Mouse (Mus musculus) embryonic stem cell, embryonic (primary cell): ENCODE data around the gene Krt78.

ENCODE experiments used
- CTCF ChIA-PET, 4 experiments: fragments of 300-600 bp in 2 of 4; fragments of 350-600 bp in 2 of 4; sonication (Branson Sonifier 250); formaldehyde crosslinking; loops; one replicate each; lab custom pipeline; 2022; ENCODE audit warnings: inconsistent platforms in 2 of 4; lab: Charles Lee
- POLR2A ChIA-PET, 4 experiments: fragments of 300-600 bp in 2 of 4; fragments of 350-600 bp in 2 of 4; sonication (Branson Sonifier 250); formaldehyde crosslinking; loops; one replicate each; lab custom pipeline; 2022; ENCODE audit warnings: antibody characterized with exemption in 4 of 4, inconsistent platforms in 1 of 4; lab: Charles Lee

Gene Krt78

GRCm38 (mm10) chr15:101929087-101929486, 25.0 kb downstream of the Krt78 start:
- CTCF ChIA-PET, result interaction anchor here in 1 of 4 experiments (1.2 kb wide), 1 partner anchor 55 kb away, joined by 3 read pairs; no protein-coding TSS in a partner anchor
- POLR2A ChIA-PET, result interaction anchor here in 1 of 4 experiments (0.6 kb wide), 1 partner anchor 51 kb away, joined by 5 read pairs; no protein-coding TSS in a partner anchor

GRCm38 (mm10) chr15:101927340-101928080, 26.6 kb downstream of the Krt78 start:
- POLR2A ChIA-PET, result no interaction called here
- CTCF ChIA-PET, result interaction anchor here in 1 of 4 experiments (0.6 kb wide), 1 partner anchor 1244 kb away, joined by 3 read pairs; no protein-coding TSS in a partner anchor

GRCm38 (mm10) chr15:101925041-101925440, 29.0 kb downstream of the Krt78 start:
- ChIA-PET CTCF (interaction anchor here in 1 of 4 experiments (1.1 kb wide), 1 partner anchor 49 kb away, joined by 3 read pairs; no protein-coding TSS in a partner anchor), POLR2A (no interaction called here)

- CTCF ChIA-PET, result interaction anchor here in 1 of 4 experiments (0.5 to 1.1 kb wide), 2 partner anchors 46 to 49 kb away, joined by 3 read pairs; no protein-coding TSS in a partner anchor
- POLR2A ChIA-PET, result interaction anchor here in 1 of 4 experiments (0.5 kb wide), 1 partner anchor 427 kb away, joined by 3 read pairs; no protein-coding TSS in a partner anchor
Observed at GRCm38 (mm10) chr15:101924635-101925034, 29.5 kb downstream of the Krt78 start, which contains the start of gene Krt4. TSS of gene Krt4 (minus strand) at chr15:101924735.

GRCm38 (mm10) chr15:101922296-101922695, 31.8 kb downstream of the Krt78 start:
- POLR2A ChIA-PET, result interaction anchor here in 1 of 4 experiments (1.7 kb wide), 1 partner anchor 9 kb away, joined by 4 read pairs; no protein-coding TSS in a partner anchor
- CTCF ChIA-PET, result interaction anchor here in 1 of 4 experiments (0.7 kb wide), 1 partner anchor 51 kb away, joined by 3 read pairs; no protein-coding TSS in a partner anchor

- ChIA-PET CTCF (no interaction called here), POLR2A (interaction anchor here in 1 of 4 experiments (1.5 kb wide), 1 partner anchor 14 kb away, joined by 4 read pairs; no protein-coding TSS in a partner anchor)
Observed at GRCm38 (mm10) chr15:101916072-101916471, 38.0 kb downstream of the Krt78 start.

- ChIA-PET CTCF (no interaction called here), POLR2A (no interaction called here)
Observed at GRCm38 (mm10) chr15:101904849-101905248, 49.2 kb downstream of the Krt78 start.

GRCm38 (mm10) chr15:101902171-101903149, 51.6 kb downstream of the Krt78 start:
- ChIA-PET POLR2A (interaction anchor here in 2 of 4 experiments (0.6 to 1.7 kb wide), 3 partner anchors 14 to 1397 kb away, joined by 3 to 4 read pairs (median 4); no protein-coding TSS in a partner anchor), CTCF (interaction anchor here in 3 of 4 experiments (0.5 to 1.6 kb wide), 11 partner anchors 42 to 449 kb away, joined by 3 to 7 read pairs (median 3); no protein-coding TSS in a partner anchor)
